Comparison of ENCODE assay signal across 9 mouse cellular contexts in the genomic region with DNA sequence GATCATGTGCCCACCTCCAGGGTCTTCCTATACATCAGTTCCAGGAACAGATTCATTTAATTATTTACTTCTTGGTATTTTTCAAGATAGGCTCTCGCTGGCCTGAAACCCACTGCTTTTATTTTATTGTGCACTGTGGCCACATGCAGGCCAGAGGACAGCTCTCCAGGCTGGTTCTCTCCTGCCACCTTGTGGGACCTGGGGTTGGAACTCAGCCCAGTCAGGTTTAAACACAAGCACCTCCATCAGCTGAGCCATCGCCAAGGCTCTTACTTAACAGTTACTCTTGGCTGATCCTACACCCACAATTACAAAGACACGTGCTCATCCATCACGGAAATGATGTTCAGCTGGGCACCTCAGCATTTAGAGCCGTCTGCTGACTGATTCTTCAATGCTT. TPM values are rescaled to one million over a fixed set of nuclear protein-coding genes. Genes with fewer than 3 reads are reported as not detected.
DNase-seq lines count a peak whose midpoint lies in the region; ATAC-seq lines count a peak whose summit lies in the region.
"Had no signal": no experiment of that assay in that cellular context is flagged by ENCODE, and none has a peak within 500 bp of the region (broad histone marks: within the 10 kb centered on the region; RNA-seq: fewer than 3 reads in every experiment).

No protein-coding gene starts in this region.

- no peaks in the 10 kb centered on the region for H3K36me3 ChIP-seq in liver, embryonic 13.5 days
- H3K36me3 ChIP-seq in forebrain, embryonic 16.5 days (ENCODE audit: control insufficient read depth, insufficient read depth): no peaks in the 10 kb centered on the region
- H3K36me3 ChIP-seq in forebrain, embryonic 12.5 days (replicated peaks): no peaks in the 10 kb centered on the region

- H3K9me3 ChIP-seq in liver, embryonic 13.5 days (replicated peaks): no peaks in the 10 kb centered on the region
- H3K9me3 ChIP-seq in forebrain, embryonic 16.5 days (ENCODE audit: control insufficient read depth, low read length): no peaks in the 10 kb centered on the region
- no peaks in the 10 kb centered on the region for H3K9me3 ChIP-seq in forebrain, embryonic 12.5 days

- peak; percentile 51 to 65 for DNase-seq in heart, adult 18-20 months
- no peak for DNase-seq in heart, adult 8-10 months (ENCODE audit: low spot score)
- peak; percentile 63 for DNase-seq in ES-CJ7 (ENCODE audit: low read depth, low spot score)
- DNase-seq in cerebellum, postnatal 10 days: peak; percentile 77 to 79
- DNase-seq in liver, embryonic 13.5 days: no peak
- no peak for DNase-seq in thymus, postnatal 10 days (ENCODE audit: low spot score in 2 of 2)

- H3K4me1 ChIP-seq in liver, embryonic 13.5 days (replicated peaks): peaks cover 18% of the 10 kb centered on the region
- H3K4me1 ChIP-seq in forebrain, embryonic 16.5 days (replicated peaks; ENCODE audit: control insufficient read depth, insufficient read depth, low read length): no peaks in the 10 kb centered on the region
- no peaks in the 10 kb centered on the region for H3K4me1 ChIP-seq in forebrain, embryonic 12.5 days

- no peak overlapping the region for H3K9ac ChIP-seq in liver, embryonic 13.5 days
- no peak overlapping the region for H3K9ac ChIP-seq in forebrain, embryonic 16.5 days (replicated peaks; ENCODE audit: low read depth, low read length)
- no peak overlapping the region for H3K9ac ChIP-seq in forebrain, embryonic 12.5 days

- H3K27ac ChIP-seq in liver, embryonic 13.5 days: peak overlapping the region; percentile 6; the same call in 1 of the 2 replicates
- H3K27ac ChIP-seq in forebrain, embryonic 16.5 days (ENCODE audit: low read length): no peak overlapping the region
- no peak overlapping the region for H3K27ac ChIP-seq in forebrain, embryonic 12.5 days

- no peak overlapping the region for H3K4me3 ChIP-seq in liver, embryonic 13.5 days (replicated peaks)
- no peak overlapping the region for H3K4me3 ChIP-seq in forebrain, embryonic 16.5 days (replicated peaks; ENCODE audit: low read length)
- no peak overlapping the region for H3K4me3 ChIP-seq in forebrain, embryonic 12.5 days (replicated peaks)

- no peak overlapping the region for H3K4me2 ChIP-seq in liver, embryonic 13.5 days
- H3K4me2 ChIP-seq in forebrain, embryonic 16.5 days (ENCODE audit: low read length): no peak overlapping the region
- no peak overlapping the region for H3K4me2 ChIP-seq in forebrain, embryonic 12.5 days

- no peak for ATAC-seq in liver, embryonic 13.5 days (ENCODE audit: low read depth)
- ATAC-seq in forebrain, embryonic 16.5 days: no peak
- no peak for ATAC-seq in forebrain, embryonic 12.5 days (ENCODE audit: low FRiP score)

- WGBS in liver, embryonic 13.5 days (ENCODE audit: insufficient replicate concordance): 44% methylated on average over 5 of the region's 5 CpGs
- WGBS in forebrain, embryonic 16.5 days: 57% methylated on average over 5 of the region's 5 CpGs
- WGBS in forebrain, embryonic 12.5 days: 61% methylated on average over 5 of the region's 5 CpGs

- no peaks in the 10 kb centered on the region for H3K27me3 ChIP-seq in liver, embryonic 13.5 days
- H3K27me3 ChIP-seq in forebrain, embryonic 16.5 days (replicated peaks; ENCODE audit: control insufficient read depth, insufficient read depth, low read length): no peaks in the 10 kb centered on the region
- no peaks in the 10 kb centered on the region for H3K27me3 ChIP-seq in forebrain, embryonic 12.5 days

RNA-seq across cellular contexts. Expression of gene Mettl7a3, which starts 13.6 kb away (rescaled TPM):
- total RNA-seq in heart, adult 18-20 months (2021): under 1 TPM in 1 of 2 experiments, not detected in 1; 0.18 TPM
- under 1 TPM in 1 of 4 experiments, not detected in 3; 0.19 TPM for total RNA-seq in heart, adult 8-10 months (2022)
- polyA plus RNA-seq in liver, embryonic 13.5 days (2015; fragmentation: Nextera tagmentation; extraction: Ambion mirVana): not detected in 2 replicates
- not detected in 2 replicates for polyA plus RNA-seq in forebrain, embryonic 16.5 days (2015; fragmentation: Nextera tagmentation; extraction: Ambion mirVana)
- not detected in 2 replicates for polyA plus RNA-seq in forebrain, embryonic 12.5 days (2016; fragmentation: Nextera tagmentation; extraction: Ambion mirVana)
- polyA plus RNA-seq: heart, embryonic 16.5 days had no signal

RNA-seq across cellular contexts. Expression of gene Mettl7a1, which starts 17.2 kb away (rescaled TPM):
- 10 to 100 TPM; 46.0 to 60.5 TPM for total RNA-seq in heart, adult 18-20 months (2021)
- total RNA-seq in heart, adult 8-10 months (2022): 10 to 100 TPM; 51.7 to 63.4 (median 54.3) TPM
- 6.6 and 7.7 TPM in 2 replicates for polyA plus RNA-seq in liver, embryonic 13.5 days (2015; fragmentation: Nextera tagmentation; extraction: Ambion mirVana)
- 3.1 and 3.8 TPM in 2 replicates for polyA plus RNA-seq in forebrain, embryonic 16.5 days (2015; fragmentation: Nextera tagmentation; extraction: Ambion mirVana)
- polyA plus RNA-seq in forebrain, embryonic 12.5 days (2016; fragmentation: Nextera tagmentation; extraction: Ambion mirVana): 3.8 and 4.4 TPM in 2 replicates

RNA-seq across cellular contexts. Expression of gene Methig1, which starts 31.8 kb away (rescaled TPM):
- not detected for total RNA-seq in heart, adult 18-20 months (2021)
- under 1 TPM in 1 of 4 experiments, not detected in 3; 0.66 TPM for total RNA-seq in heart, adult 8-10 months (2022)
- polyA plus RNA-seq in liver, embryonic 13.5 days (2015; fragmentation: Nextera tagmentation; extraction: Ambion mirVana): not detected in 2 replicates
- not detected in 2 replicates for polyA plus RNA-seq in forebrain, embryonic 16.5 days (2015; fragmentation: Nextera tagmentation; extraction: Ambion mirVana)
- polyA plus RNA-seq in forebrain, embryonic 12.5 days (2016; fragmentation: Nextera tagmentation; extraction: Ambion mirVana): 0.18 TPM in 1 of 2 replicates, not detected in the other
- polyA plus RNA-seq: heart, embryonic 16.5 days had no signal

RNA-seq across cellular contexts. Expression of gene Mettl7a2, which starts 31.9 kb away (rescaled TPM):
- 1 to 10 TPM; 1.1 to 1.5 TPM for total RNA-seq in heart, adult 18-20 months (2021)
- 1 to 10 TPM in 2 of 4 experiments, under 1 TPM in 2; 0.79 to 2.2 (median 0.99) TPM for total RNA-seq in heart, adult 8-10 months (2022)
- polyA plus RNA-seq in liver, embryonic 13.5 days (2015; fragmentation: Nextera tagmentation; extraction: Ambion mirVana): not detected in 2 replicates
- not detected in 2 replicates for polyA plus RNA-seq in forebrain, embryonic 16.5 days (2015; fragmentation: Nextera tagmentation; extraction: Ambion mirVana)
- polyA plus RNA-seq in forebrain, embryonic 12.5 days (2016; fragmentation: Nextera tagmentation; extraction: Ambion mirVana): not detected in 2 replicates
- polyA plus RNA-seq: heart, embryonic 16.5 days had no signal

RNA-seq across cellular contexts. Expression of gene Tmprss12, which starts 40.5 kb away (rescaled TPM):
- not detected for total RNA-seq in heart, adult 18-20 months (2021)
- total RNA-seq in heart, adult 8-10 months (2022): not detected
- polyA plus RNA-seq in liver, embryonic 13.5 days (2015; fragmentation: Nextera tagmentation; extraction: Ambion mirVana): not detected in 2 replicates
- polyA plus RNA-seq in forebrain, embryonic 16.5 days (2015; fragmentation: Nextera tagmentation; extraction: Ambion mirVana): not detected in 2 replicates
- not detected in 2 replicates for polyA plus RNA-seq in forebrain, embryonic 12.5 days (2016; fragmentation: Nextera tagmentation; extraction: Ambion mirVana)
- polyA plus RNA-seq: heart, embryonic 16.5 days had no signal

Comparison
In these comparisons a context has a peak if more than half of its experiments do, and no peak if none do; other contexts are left out.
1. DNase-seq: peak in heart, adult 18-20 months (2 of 2), ES-CJ7 (single experiment) and cerebellum, postnatal 10 days (2 of 2); none in heart, adult 8-10 months (single experiment), liver, embryonic 13.5 days (single experiment) and thymus, postnatal 10 days (0 of 2).